Mouse (Mus musculus) kidney, postnatal 36 days (tissue): ENCODE measurements at regions not wholly inside any gene's neighbourhood (a gene's known extent, or its start where the extent isn't known, plus 50 kb on each side); places are given as distances from the start of the nearest gene placed in this dataset.

Experiments
- DNase-seq, 2 experiments: peaks; one replicate each; pipeline ENCODE4 v3.0.0; 2021 to 2022; ENCODE audit warnings: mixed read lengths in 2 of 2

DNA sequence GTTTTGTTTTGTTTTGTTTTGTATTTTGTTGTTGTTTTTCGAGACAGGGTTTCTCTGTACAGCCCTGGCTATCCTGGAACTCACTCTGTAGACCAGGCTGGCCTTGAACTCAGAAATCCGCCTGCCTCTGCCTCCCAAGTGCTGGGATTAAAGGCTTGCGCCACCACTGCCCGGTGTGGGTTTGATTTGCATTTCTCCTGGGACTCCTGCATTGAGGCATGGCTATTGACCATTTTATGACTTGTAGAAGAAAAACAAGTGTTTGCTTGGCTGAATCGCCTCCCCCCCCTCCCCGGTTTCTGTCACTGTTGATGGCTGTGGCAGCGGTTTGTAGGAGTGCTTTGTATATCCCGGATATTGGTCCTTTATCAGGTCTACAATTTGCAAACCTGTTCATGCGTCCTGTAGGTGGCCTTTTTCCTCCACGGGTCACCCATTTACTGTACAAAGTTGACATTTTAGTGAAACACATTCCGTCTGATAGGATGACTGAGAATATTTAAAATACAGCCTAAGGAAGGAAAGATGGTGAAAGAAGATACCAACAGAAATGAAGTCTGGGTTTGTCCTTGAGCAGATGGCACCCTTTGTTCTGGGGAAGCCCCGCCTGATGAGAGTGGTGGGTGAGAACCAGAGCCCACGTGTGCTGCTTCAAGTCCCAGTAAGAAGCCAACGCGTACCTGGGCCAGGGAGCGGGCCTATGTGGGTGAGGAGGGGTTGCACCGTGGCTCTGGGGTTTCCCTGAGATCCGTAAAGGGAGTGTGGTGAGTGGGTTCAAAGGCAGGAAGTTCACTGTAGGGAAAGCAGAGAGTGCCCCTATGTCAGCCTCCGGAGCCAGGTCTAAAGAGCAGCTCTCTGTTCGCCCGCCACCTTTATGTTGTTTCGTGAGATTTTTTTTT is 52.6 kb upstream of the Smndc1 start:
- no peak for DNase-seq

DNA sequence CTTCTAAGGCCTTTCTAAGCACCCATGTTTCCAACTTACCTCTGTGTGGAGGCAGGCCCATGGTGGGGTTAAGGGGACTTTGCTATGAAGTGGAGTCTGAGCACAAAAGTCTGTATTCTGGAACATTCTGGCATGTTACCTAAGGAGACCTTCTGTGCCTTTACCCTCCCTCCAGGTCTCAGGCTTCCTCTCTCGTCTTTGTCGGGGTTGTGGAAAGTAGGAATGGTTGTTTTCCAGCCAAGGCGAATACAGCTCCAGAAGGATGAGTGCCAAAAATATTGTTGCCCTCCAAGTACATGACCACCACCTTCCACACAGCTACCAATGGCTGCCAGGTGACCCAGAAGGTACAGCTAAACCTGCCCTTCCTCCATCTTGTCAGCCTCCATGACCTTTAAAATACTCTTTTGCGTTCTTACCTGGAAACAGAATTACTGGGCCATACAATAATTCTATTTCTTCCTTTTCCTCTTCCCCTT is 51.8 kb upstream of the Smndc1 start:
- DNase-seq: no peak

DNA sequence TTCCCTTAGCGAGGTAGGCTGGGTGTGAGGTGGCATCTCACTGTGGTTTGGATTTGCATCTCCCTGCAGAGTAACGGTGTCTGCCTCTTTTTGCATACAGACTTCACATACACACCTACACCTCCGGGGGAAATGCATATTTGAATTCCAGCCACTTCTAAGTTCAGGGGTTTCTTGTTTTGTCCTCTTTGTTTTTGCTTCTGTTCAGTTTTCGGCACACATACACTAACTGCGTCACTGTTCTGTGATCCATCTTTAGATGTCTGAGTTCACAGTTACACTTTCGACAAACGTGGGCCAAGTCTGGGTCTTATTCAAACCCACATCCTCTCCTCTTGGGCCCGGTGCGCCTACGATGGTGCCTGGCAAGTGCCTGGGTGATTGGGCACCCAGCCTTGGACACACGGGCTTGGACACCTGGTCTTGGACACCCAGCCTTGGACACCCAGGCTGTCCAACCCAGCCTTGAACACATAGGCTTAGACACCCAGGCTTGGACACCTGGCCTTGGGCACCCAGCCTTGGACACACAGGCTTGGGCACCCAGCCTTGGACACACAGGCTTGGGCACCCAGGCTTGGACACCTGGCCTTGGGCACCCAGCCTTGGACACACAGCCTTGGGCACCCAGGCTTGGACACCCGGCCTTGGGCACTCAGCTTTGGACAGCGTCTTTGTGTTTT is 51.2 kb upstream of the Smndc1 start:
- DNase-seq: no peak

DNA sequence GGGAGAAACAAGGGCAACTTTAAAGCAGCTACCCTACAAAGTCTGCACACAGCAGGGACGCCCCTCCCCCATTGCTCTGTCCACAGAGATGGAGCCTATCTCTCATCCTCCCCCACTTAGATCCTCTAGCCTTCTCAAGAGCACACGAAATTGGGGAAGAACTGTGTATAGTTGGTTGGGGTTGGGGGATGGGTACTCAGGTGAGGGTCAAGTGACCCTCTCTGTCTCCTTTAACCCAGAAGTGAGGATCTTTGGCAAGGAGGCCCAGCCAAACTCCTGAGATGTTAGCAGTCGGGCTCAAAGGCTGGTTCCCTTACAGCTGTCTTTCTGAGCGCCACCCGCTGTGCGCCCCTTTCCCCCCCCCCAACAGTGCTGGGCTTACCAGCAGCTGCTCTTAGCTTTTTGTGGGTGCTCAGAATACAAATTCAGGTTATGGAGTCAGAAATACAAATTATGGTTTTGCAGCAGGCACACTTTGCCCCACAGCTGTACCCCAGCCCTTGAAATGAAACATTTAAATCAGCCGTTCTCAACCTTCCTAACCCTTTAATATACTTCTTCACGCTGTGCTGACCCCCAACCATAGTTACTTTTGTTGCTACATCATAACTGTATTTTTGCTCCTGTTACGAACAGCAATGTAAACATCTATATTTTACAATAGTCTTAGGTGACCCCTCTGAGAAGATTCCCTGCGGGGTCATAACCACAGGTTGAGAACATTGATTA is 50.1 kb upstream of the Smndc1 start:
- no peak for DNase-seq
